Mouse (Mus musculus) embryonic facial prominence, embryonic 14.5 days (tissue): ENCODE results near the gene Nup98. TPM values are rescaled to one million over a fixed set of nuclear protein-coding genes. Genes with fewer than 3 reads are reported as not detected.

Experiments
- ATAC-seq: fragments of 200-750 bp; cut with Nextera tagmentation; 2 replicates; pipeline ENCODE4 v1.8.0; 2017; ENCODE audit warnings: low read depth, moderate number of reproducible peaks, moderate TSS enrichment
- DNase-seq: peaks from one replicate; pipeline ENCODE4 v3.0.0-alpha.2; 2015; ENCODE audit warnings: low spot score
- H3K27ac ChIP-seq: fragments of 300-500 bp; sonication (generic); replicated peaks from 2 replicates; pipeline ENCODE4 v1.5.1; 2014; ENCODE audit warnings: low read depth, mild to moderate bottlenecking, low read length, moderate library complexity
- H3K27me3 ChIP-seq: fragments of 300-500 bp; sonication (generic); replicated peaks from 2 replicates; pipeline ENCODE4 v1.6.1; 2014; ENCODE audit warnings: low read length; ENCODE audit not compliant: control insufficient read depth, insufficient read depth
- H3K36me3 ChIP-seq: fragments of 300-500 bp; sonication (generic); 2 replicates; pipeline ENCODE4 v1.6.1; 2014; ENCODE audit warnings: low read length, mixed read lengths; ENCODE audit not compliant: control insufficient read depth, insufficient read depth
- H3K4me1 ChIP-seq: fragments of 300-500 bp; sonication (generic); 2 replicates; pipeline ENCODE4 v1.6.1; 2014; ENCODE audit warnings: antibody characterized with exemption, low read length; ENCODE audit not compliant: control insufficient read depth, insufficient read depth
- H3K4me2 ChIP-seq: fragments of 300-500 bp; sonication (generic); 2 replicates; pipeline ENCODE4 v1.6.1; 2014; ENCODE audit warnings: low read depth, mild to moderate bottlenecking, low read length, moderate library complexity, mixed read lengths
- H3K4me3 ChIP-seq: fragments of 300-500 bp; sonication (generic); 2 replicates; pipeline ENCODE4 v1.5.1; 2014; ENCODE audit warnings: low read depth, mild to moderate bottlenecking, low read length
- H3K9ac ChIP-seq: fragments of 300-500 bp; sonication (generic); 2 replicates; pipeline ENCODE4 v1.6.1; 2014; ENCODE audit warnings: low read depth, mild to moderate bottlenecking, low read length, moderate library complexity, mixed read lengths
- H3K9me3 ChIP-seq: fragments of 300-500 bp; sonication (generic); 2 replicates; pipeline ENCODE4 v1.6.1; 2016; ENCODE audit warnings: low read length; ENCODE audit not compliant: control insufficient read depth
- WGBS: fragments of 180-500 bp; shearing (Covaris S2); extraction: QIAGEN DNeasy Blood & Tissue Kit; methylation state at CpG from one replicate; pipeline ENCODE4 v1.1.7; 2014; 5-methylcytosine and 5-hydroxymethylcytosine counted together
- polyA plus RNA-seq: library from polyadenylated mRNA; unstranded; fragments of >200 nt; fragmentation: Nextera tagmentation; extraction: Ambion mirVana; gene quantifications from 2 replicates; pipeline ENCODE4 v1.2.1, GENCODE M21; 2014

Gene Nup98
- polyA plus RNA-seq, 1 experiment from 2014 or later, result 35.9 TPM

GRCm38 (mm10) chr7:102200576-102200975 lies 9.4 kb downstream of the Nup98 start:
- no peak overlapping the region for H3K27ac ChIP-seq
- H3K27me3 ChIP-seq, result no peaks in the 10 kb centered on the region
- no peak overlapping the region for H3K9ac ChIP-seq
- WGBS, result 86% methylated on average over 3 of the region's 3 CpGs
- H3K4me2 ChIP-seq, result no peak overlapping the region
- peaks cover 11% of the 10 kb centered on the region; the same call in 1 of the 2 replicates for H3K36me3 ChIP-seq
- DNase-seq (no peak), ATAC-seq (no peak)
- H3K4me3 ChIP-seq, result no peak overlapping the region
- no peaks in the 10 kb centered on the region for H3K4me1 ChIP-seq
- no peaks in the 10 kb centered on the region for H3K9me3 ChIP-seq

- Histone ChIP-seq H3K9ac (no peak overlapping the region), H3K36me3 (peaks cover 73% of the 10 kb centered on the region), H3K9me3 (no peaks in the 10 kb centered on the region), H3K4me1 (no peaks in the 10 kb centered on the region), H3K27me3 (no peaks in the 10 kb centered on the region), H3K27ac (no peak overlapping the region), H3K4me2 (no peak overlapping the region), H3K4me3 (no peak overlapping the region)
- WGBS, result 97% methylated on average over 1 of the region's 1 CpGs
- DNase-seq, result peak; percentile 3
- ATAC-seq, result no peak
These were observed 17.6 kb downstream of the Nup98 start for GRCm38 (mm10) chr7:102192356-102192755.

- H3K27me3 ChIP-seq, result no peaks in the 10 kb centered on the region
- no peak overlapping the region for H3K4me2 ChIP-seq
- peaks cover 81% of the 10 kb centered on the region for H3K36me3 ChIP-seq
- DNase-seq (no peak), ATAC-seq (no peak)
- H3K9me3 ChIP-seq, result no peaks in the 10 kb centered on the region
- no peaks in the 10 kb centered on the region for H3K4me1 ChIP-seq
- no peak overlapping the region for H3K27ac ChIP-seq
- 86% methylated on average over 3 of the region's 3 CpGs for WGBS
- no peak overlapping the region for H3K9ac ChIP-seq
- H3K4me3 ChIP-seq, result no peak overlapping the region
These were observed 26.1 kb downstream of the Nup98 start for GRCm38 (mm10) chr7:102183849-102184248.

- no peaks in the 10 kb centered on the region for H3K9me3 ChIP-seq
- H3K9ac ChIP-seq, result no peak overlapping the region
- no peak overlapping the region for H3K4me2 ChIP-seq
- H3K27ac ChIP-seq, result no peak overlapping the region
- H3K4me1 ChIP-seq, result no peaks in the 10 kb centered on the region
- no peak overlapping the region for H3K4me3 ChIP-seq
- no peaks in the 10 kb centered on the region for H3K27me3 ChIP-seq
- H3K36me3 ChIP-seq, result peaks cover 41% of the 10 kb centered on the region
- ATAC-seq (no peak), DNase-seq (peak; percentile 2)
These were observed 39.7 kb downstream of the Nup98 start for GRCm38 (mm10) chr7:102170300-102170699.

- DNase-seq (no peak), ATAC-seq (no peak)
- H3K36me3 ChIP-seq, result peaks cover 71% of the 10 kb centered on the region
- H3K27me3 ChIP-seq, result no peaks in the 10 kb centered on the region
- no peaks in the 10 kb centered on the region for H3K9me3 ChIP-seq
- no peak overlapping the region for H3K27ac ChIP-seq
- H3K4me1 ChIP-seq, result no peaks in the 10 kb centered on the region
- no peak overlapping the region for H3K4me3 ChIP-seq
- H3K4me2 ChIP-seq, result no peak overlapping the region
- 90% methylated on average over 5 of the region's 5 CpGs for WGBS
- H3K9ac ChIP-seq, result no peak overlapping the region
These were observed 56.3 kb downstream of the Nup98 start for GRCm38 (mm10) chr7:102153691-102154090.

GRCm38 (mm10) chr7:102137898-102138297 lies 72.1 kb downstream of the Nup98 start:
- WGBS, result 97% methylated on average over 5 of the region's 5 CpGs

GRCm38 (mm10) chr7:102137464-102137863 lies 72.5 kb downstream of the Nup98 start:
- no peak overlapping the region for H3K4me2 ChIP-seq
- peaks cover 94% of the 10 kb centered on the region for H3K36me3 ChIP-seq
- H3K4me3 ChIP-seq, result no peak overlapping the region
- ATAC-seq (no peak), DNase-seq (no peak)
- no peaks in the 10 kb centered on the region for H3K9me3 ChIP-seq
- no peaks in the 10 kb centered on the region for H3K4me1 ChIP-seq
- H3K27ac ChIP-seq, result no peak overlapping the region
- no peak overlapping the region for H3K9ac ChIP-seq
- WGBS, result 89% methylated on average over 1 of the region's 1 CpGs
- no peaks in the 10 kb centered on the region for H3K27me3 ChIP-seq

More at GRCm38 (mm10) chr7:102137898-102138297, 72.1 kb downstream of the Nup98 start:
- H3K9me3 ChIP-seq, result no peaks in the 10 kb centered on the region
- peaks cover 92% of the 10 kb centered on the region for H3K36me3 ChIP-seq
- no peak overlapping the region for H3K9ac ChIP-seq
- H3K27ac ChIP-seq, result no peak overlapping the region
- H3K4me3 ChIP-seq, result no peak overlapping the region
- ATAC-seq (no peak), DNase-seq (no peak)
- no peaks in the 10 kb centered on the region for H3K4me1 ChIP-seq
- H3K27me3 ChIP-seq, result no peaks in the 10 kb centered on the region
- H3K4me2 ChIP-seq, result no peak overlapping the region

- ATAC-seq (no peak), DNase-seq (no peak)
- H3K4me1 ChIP-seq, result no peaks in the 10 kb centered on the region
- no peak overlapping the region for H3K4me2 ChIP-seq
- peaks cover 91% of the 10 kb centered on the region for H3K36me3 ChIP-seq
- no peaks in the 10 kb centered on the region for H3K27me3 ChIP-seq
- 86% methylated on average over 4 of the region's 4 CpGs for WGBS
- H3K9ac ChIP-seq, result no peak overlapping the region
- no peak overlapping the region for H3K27ac ChIP-seq
- no peak overlapping the region for H3K4me3 ChIP-seq
- no peaks in the 10 kb centered on the region for H3K9me3 ChIP-seq
These were observed 77.6 kb downstream of the Nup98 start for GRCm38 (mm10) chr7:102132395-102132794.

- DNase-seq, result no peak
- H3K4me1 ChIP-seq, result no peaks in the 10 kb centered on the region
- H3K9ac ChIP-seq, result no peak overlapping the region
- no peaks in the 10 kb centered on the region for H3K27me3 ChIP-seq
- peaks cover 74% of the 10 kb centered on the region for H3K36me3 ChIP-seq
- H3K4me3 ChIP-seq, result no peak overlapping the region
- H3K9me3 ChIP-seq, result no peaks in the 10 kb centered on the region
- no peak overlapping the region for H3K27ac ChIP-seq
- WGBS, result 95% methylated on average over 10 of the region's 10 CpGs
- no peak for ATAC-seq
- no peak overlapping the region for H3K4me2 ChIP-seq
These were observed 89.7 kb downstream of the Nup98 start for GRCm38 (mm10) chr7:102120326-102120725.
